Mouse (Mus musculus): ENCODE data around the gene Slc12a7. TPM values are rescaled to one million over a fixed set of nuclear protein-coding genes. Genes with fewer than 3 reads are reported as not detected.

Gene Slc12a7
- polyA plus RNA-seq, 1 experiment from 2014 or later, result 7.0 TPM

- Histone ChIP-seq H3K27me3 (ENCODE audit: insufficient read depth, low read length) (no peaks in the 10 kb centered on the region), H3K4me2 (ENCODE audit: low read depth, low read length) (no peak overlapping the region), H3K9me3 (ENCODE audit: low read length) (no peaks in the 10 kb centered on the region), H3K36me3 (replicated peaks; ENCODE audit: insufficient read depth, low read length) (peaks cover 6% of the 10 kb centered on the region; the same call in 1 of the 2 replicates), H3K9ac (replicated peaks) (no peak overlapping the region), H3K27ac (ENCODE audit: low read depth) (no peak overlapping the region), H3K4me3 (ENCODE audit: low read depth, low read length) (no peak overlapping the region), H3K4me1 (ENCODE audit: insufficient read depth) (0 out of 2 replicates have a peak, but pooled peaks cover 2% of the 10 kb centered on the region)
- TF ChIP-seq EP300 (IDR thresholded peaks at IDR 0.05; ENCODE audit: low read depth) (no peak), CTCF (IDR thresholded peaks at IDR 0.05; ENCODE audit: low read depth) (no peak)
- WGBS (ENCODE audit: insufficient replicate concordance), result 62% methylated on average over 3 of the region's 3 CpGs
- DNase-seq, result no peak
- no peak for ATAC-seq
These were observed 86.0 kb downstream of the Slc12a7 start for GRCm38 (mm10) chr13:73818921-73819320.

GRCm38 (mm10) chr13:73821251-73821650 lies 88.4 kb downstream of the Slc12a7 start:
- Histone ChIP-seq H3K4me1 (ENCODE audit: insufficient read depth) (0 out of 2 replicates have a peak, but pooled peaks cover 2% of the 10 kb centered on the region), H3K36me3 (replicated peaks; ENCODE audit: insufficient read depth, low read length) (no peaks in the 10 kb centered on the region), H3K9ac (replicated peaks) (no peak overlapping the region), H3K9me3 (ENCODE audit: low read length) (no peaks in the 10 kb centered on the region), H3K4me2 (ENCODE audit: low read depth, low read length) (no peak overlapping the region), H3K4me3 (ENCODE audit: low read depth, low read length) (no peak overlapping the region), H3K27me3 (ENCODE audit: insufficient read depth, low read length) (no peaks in the 10 kb centered on the region), H3K27ac (ENCODE audit: low read depth) (no peak overlapping the region)
- ATAC-seq (no peak), DNase-seq (no peak)
- TF ChIP-seq EP300 (IDR thresholded peaks at IDR 0.05; ENCODE audit: low read depth), result no peak
- TF ChIP-seq CTCF (IDR thresholded peaks at IDR 0.05; ENCODE audit: low read depth), result no peak
- WGBS (ENCODE audit: insufficient replicate concordance), result 77% methylated on average over 7 of the region's 7 CpGs

GRCm38 (mm10) chr13:73822187-73822800 lies 89.4 kb downstream of the Slc12a7 start:
- no peak overlapping the region for H3K4me3 ChIP-seq (ENCODE audit: low read depth, low read length)
- H3K27me3 ChIP-seq (ENCODE audit: insufficient read depth, low read length), result no peaks in the 10 kb centered on the region
- H3K27ac ChIP-seq (ENCODE audit: low read depth), result no peak overlapping the region
- H3K4me2 ChIP-seq (ENCODE audit: low read depth, low read length), result no peak overlapping the region
- H3K9me3 ChIP-seq (ENCODE audit: low read length), result no peaks in the 10 kb centered on the region
- H3K36me3 ChIP-seq (replicated peaks; ENCODE audit: insufficient read depth, low read length), result no peaks in the 10 kb centered on the region
- peak; percentile 90 for TF ChIP-seq CTCF (IDR thresholded peaks at IDR 0.05; ENCODE audit: low read depth)
- no peak for TF ChIP-seq EP300 (IDR thresholded peaks at IDR 0.05; ENCODE audit: low read depth)
- H3K4me1 ChIP-seq (ENCODE audit: insufficient read depth), result 0 out of 2 replicates have a peak, but pooled peaks cover 2% of the 10 kb centered on the region
- DNase-seq, result peak; percentile 72
- no peak overlapping the region for H3K9ac ChIP-seq (replicated peaks)
- 49% methylated on average over 4 of the region's 4 CpGs for WGBS (ENCODE audit: insufficient replicate concordance)
- peak; percentile 59; the same call in 1 of the 2 replicates for ATAC-seq

DNA sequence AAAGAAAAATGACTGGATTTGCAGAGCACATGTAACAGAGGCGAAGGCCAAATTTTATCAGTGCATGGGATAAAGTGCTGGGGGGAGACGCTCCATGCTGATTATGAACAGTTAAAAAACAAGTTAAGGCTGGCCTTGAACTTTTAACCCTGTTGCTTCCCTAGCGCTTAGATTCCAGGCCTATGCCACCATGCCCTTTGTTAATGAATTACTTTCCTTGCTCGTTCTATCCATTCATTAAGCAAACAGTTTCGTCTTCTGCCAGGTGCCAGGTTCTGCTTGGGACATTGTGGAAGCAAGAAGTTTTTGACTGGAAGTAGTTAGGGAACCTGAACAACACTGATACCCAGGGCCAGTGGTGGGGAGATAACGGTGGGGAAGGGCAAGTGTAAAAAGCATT lies 90.8 kb downstream of the Slc12a7 start:
- TF ChIP-seq EP300 (IDR thresholded peaks at IDR 0.05; ENCODE audit: low read depth) (no peak), CTCF (IDR thresholded peaks at IDR 0.05; ENCODE audit: low read depth) (no peak)
- WGBS (ENCODE audit: insufficient replicate concordance), result 51% methylated on average over 6 of the region's 6 CpGs
- Histone ChIP-seq H3K4me3 (ENCODE audit: low read depth, low read length) (no peak overlapping the region), H3K9me3 (ENCODE audit: low read length) (no peaks in the 10 kb centered on the region), H3K27me3 (ENCODE audit: insufficient read depth, low read length) (no peaks in the 10 kb centered on the region), H3K4me1 (ENCODE audit: insufficient read depth) (0 out of 2 replicates have a peak, but pooled peaks cover 2% of the 10 kb centered on the region), H3K27ac (ENCODE audit: low read depth) (no peak overlapping the region), H3K36me3 (replicated peaks; ENCODE audit: insufficient read depth, low read length) (no peaks in the 10 kb centered on the region), H3K9ac (replicated peaks) (no peak overlapping the region), H3K4me2 (ENCODE audit: low read depth, low read length) (no peak overlapping the region)
- no peak for DNase-seq
- ATAC-seq, result no peak

- no peak overlapping the region for H3K27ac ChIP-seq (ENCODE audit: low read depth)
- H3K4me3 ChIP-seq (ENCODE audit: low read depth, low read length), result no peak overlapping the region
- H3K9ac ChIP-seq (replicated peaks), result no peak overlapping the region
- no peak overlapping the region for H3K4me2 ChIP-seq (ENCODE audit: low read depth, low read length)
- no peaks in the 10 kb centered on the region for H3K27me3 ChIP-seq (ENCODE audit: insufficient read depth, low read length)
- DNase-seq, result no peak
- 71% methylated on average over 8 of the region's 8 CpGs for WGBS (ENCODE audit: insufficient replicate concordance)
- no peak for ATAC-seq
- TF ChIP-seq CTCF (IDR thresholded peaks at IDR 0.05; ENCODE audit: low read depth) (no peak), EP300 (IDR thresholded peaks at IDR 0.05; ENCODE audit: low read depth) (no peak)
- no peaks in the 10 kb centered on the region for H3K9me3 ChIP-seq (ENCODE audit: low read length)
- H3K4me1 ChIP-seq (ENCODE audit: insufficient read depth), result 0 out of 2 replicates have a peak, but pooled peaks cover 2% of the 10 kb centered on the region
- no peaks in the 10 kb centered on the region for H3K36me3 ChIP-seq (replicated peaks; ENCODE audit: insufficient read depth, low read length)
These were observed 94.3 kb downstream of the Slc12a7 start for GRCm38 (mm10) chr13:73827243-73827642.

DNA sequence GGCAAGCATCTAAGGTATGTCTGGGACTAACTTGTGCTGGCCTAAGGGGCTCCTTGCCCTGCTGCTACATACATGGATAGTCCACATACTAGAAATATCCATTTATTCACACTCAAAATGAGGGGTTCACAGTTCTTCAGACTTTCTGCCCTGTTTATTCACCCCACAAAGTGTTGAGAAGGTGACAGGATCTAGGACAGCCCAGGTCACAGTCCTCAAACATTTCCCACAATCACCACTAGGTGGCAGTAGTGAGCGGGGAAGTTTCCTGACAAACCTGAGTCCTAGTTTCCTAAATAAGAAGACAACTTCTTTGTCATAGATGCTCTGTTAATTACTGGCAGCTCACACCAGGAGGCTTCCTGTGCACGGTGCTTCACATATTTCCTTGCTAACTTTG lies 98.6 kb downstream of the Slc12a7 start:
- no peak overlapping the region for H3K4me3 ChIP-seq (ENCODE audit: low read depth, low read length)
- ATAC-seq (no peak), DNase-seq (peak; percentile 69)
- no peak overlapping the region for H3K9ac ChIP-seq (replicated peaks)
- no peaks in the 10 kb centered on the region for H3K36me3 ChIP-seq (replicated peaks; ENCODE audit: insufficient read depth, low read length)
- TF ChIP-seq CTCF (IDR thresholded peaks at IDR 0.05; ENCODE audit: low read depth) (peak; percentile 94), EP300 (IDR thresholded peaks at IDR 0.05; ENCODE audit: low read depth) (no peak)
- no peaks in the 10 kb centered on the region for H3K9me3 ChIP-seq (ENCODE audit: low read length)
- H3K27ac ChIP-seq (ENCODE audit: low read depth), result no peak overlapping the region
- H3K4me2 ChIP-seq (ENCODE audit: low read depth, low read length), result no peak overlapping the region
- no peaks in the 10 kb centered on the region for H3K27me3 ChIP-seq (ENCODE audit: insufficient read depth, low read length)
- WGBS (ENCODE audit: insufficient replicate concordance), result 3% methylated on average over 2 of the region's 2 CpGs
- H3K4me1 ChIP-seq (ENCODE audit: insufficient read depth), result no peaks in the 10 kb centered on the region

Measured in liver, postnatal 0 days (tissue).